Mouse (Mus musculus) erythroblast, embryonic 14.5 days (primary cell): ENCODE data around the gene Chn1. TPM values are rescaled to one million over a fixed set of nuclear protein-coding genes. Genes with fewer than 3 reads are reported as not detected.

ENCODE experiments used
- H3K27me3 ChIP-seq: 2 replicates; pipeline ENCODE4 v1.6.1; 2012; ENCODE audit warnings: inconsistent platforms; ENCODE audit not compliant: control insufficient read depth
- H3K36me3 ChIP-seq: 2 replicates; pipeline ENCODE4 v1.6.1; 2012; ENCODE audit warnings: mild to moderate bottlenecking, inconsistent platforms; ENCODE audit not compliant: control insufficient read depth
- H3K4me1 ChIP-seq: 2 replicates; pipeline ENCODE4 v1.6.1; 2012; ENCODE audit warnings: inconsistent platforms; ENCODE audit not compliant: control insufficient read depth
- H3K4me3 ChIP-seq: replicated peaks from 2 replicates; pipeline ENCODE3; 2012; ENCODE audit warnings: moderate library complexity, mild to moderate bottlenecking, inconsistent platforms
- H3K9me3 ChIP-seq: 2 replicates; pipeline ENCODE4 v1.6.1; 2012; ENCODE audit warnings: low read length, inconsistent platforms, mixed read lengths; ENCODE audit not compliant: control insufficient read depth
- GATA1 ChIP-seq: IDR thresholded peaks from 2 replicates; pipeline ENCODE4 v1.6.1; 2012; ENCODE audit warnings: low read length, inconsistent platforms, mixed read lengths
- TAL1 ChIP-seq: IDR thresholded peaks from 3 replicates; pipeline ENCODE4 v1.6.1; 2012; ENCODE audit warnings: low read length, inconsistent platforms, mixed read lengths
- polyA plus RNA-seq: library from polyadenylated mRNA; stranded (reverse); fragments of >175 nt; gene quantifications from 2 replicates; pipeline ENCODE4 v1.2.3, GENCODE M21; 2012

Chn1 gene
- polyA plus RNA-seq, 1 experiment = 0.07 TPM

DNA sequence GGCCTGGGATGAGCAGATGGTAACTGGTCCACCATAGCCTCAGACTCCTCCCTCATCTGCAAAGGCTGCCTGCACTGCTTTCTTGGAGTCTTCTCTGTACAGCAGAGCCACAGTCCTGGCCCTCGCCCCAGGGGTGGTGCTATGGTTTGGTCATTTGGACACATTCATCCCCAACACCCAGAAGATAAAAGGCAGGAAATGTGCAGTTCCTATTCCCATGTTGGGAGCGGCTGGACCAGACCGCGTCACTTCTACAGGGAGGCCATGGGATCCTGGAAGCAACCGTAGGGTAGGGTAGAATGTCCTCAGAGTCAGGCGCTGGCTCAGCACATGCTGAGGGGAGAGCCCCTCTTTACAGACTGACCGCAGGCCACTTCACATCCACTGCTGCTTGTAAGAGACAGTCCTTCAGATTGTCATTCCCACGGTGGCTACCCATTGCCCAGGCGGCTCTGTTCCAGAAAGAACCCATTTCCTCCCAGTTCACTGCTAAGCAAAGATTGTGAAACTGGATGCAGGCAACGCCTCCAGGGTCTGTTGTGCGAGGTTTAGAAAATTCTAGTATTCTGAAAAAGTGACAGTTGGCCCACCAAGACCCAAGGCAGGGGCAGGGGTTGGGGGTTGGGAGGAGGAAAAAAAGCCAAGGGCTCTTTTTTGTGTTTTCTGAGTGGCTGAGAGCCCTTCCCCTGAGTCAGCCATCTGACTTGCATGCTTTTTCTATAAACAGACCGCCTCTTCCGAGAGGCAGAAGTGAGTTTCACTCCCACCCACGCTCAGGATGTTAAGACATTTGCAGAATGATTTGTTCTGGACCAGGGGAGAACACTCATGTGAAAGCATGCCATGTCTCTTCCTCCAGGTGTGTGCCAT lies 182.7 kb downstream of the Chn1 start:
- peaks cover 5% of the 10 kb centered on the region; the same call in 1 of the 2 replicates for H3K27me3 ChIP-seq
- no peaks in the 10 kb centered on the region for H3K36me3 ChIP-seq
- H3K4me3 ChIP-seq = no peak overlapping the region
- no peaks in the 10 kb centered on the region; the same call in 1 of the 2 replicates for H3K4me1 ChIP-seq
- TF ChIP-seq GATA1 = no peak
- TF ChIP-seq TAL1 = no peak
- H3K9me3 ChIP-seq = no peaks in the 10 kb centered on the region

DNA sequence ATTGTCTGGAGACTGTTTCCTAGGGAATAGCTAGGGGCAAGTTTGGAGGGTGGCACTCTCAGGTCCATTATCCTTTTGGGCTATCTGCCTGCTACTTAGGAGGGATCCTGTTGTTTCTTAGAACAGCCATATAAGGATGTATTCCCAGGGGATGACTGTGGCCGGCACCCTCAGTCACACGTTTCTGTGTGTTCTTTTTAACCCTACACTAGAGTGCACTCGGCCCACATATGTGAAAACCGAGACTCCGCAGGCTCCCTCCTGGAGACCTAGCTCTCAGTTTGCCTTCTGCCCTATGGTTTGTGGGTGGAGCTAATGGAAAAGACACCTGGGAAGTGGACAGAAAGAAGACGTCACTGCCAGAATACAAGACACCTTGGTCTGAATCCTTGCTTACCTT lies 183.9 kb downstream of the Chn1 start:
- Histone ChIP-seq H3K4me3 (no peak overlapping the region), H3K27me3 (peaks cover 8% of the 10 kb centered on the region), H3K9me3 (no peaks in the 10 kb centered on the region), H3K4me1 (no peaks in the 10 kb centered on the region), H3K36me3 (no peaks in the 10 kb centered on the region)
- TF ChIP-seq TAL1 = no peak
- TF ChIP-seq GATA1 = no peak

- TF ChIP-seq GATA1 (no peak), TAL1 (no peak)
- H3K27me3 ChIP-seq = peaks cover 16% of the 10 kb centered on the region
- no peak overlapping the region for H3K4me3 ChIP-seq
- 0 out of 2 replicates have a peak, but pooled peaks cover 2% of the 10 kb centered on the region for H3K4me1 ChIP-seq
- no peaks in the 10 kb centered on the region for H3K36me3 ChIP-seq
- no peaks in the 10 kb centered on the region for H3K9me3 ChIP-seq
Observed at GRCm38 (mm10) chr2:73590106-73590505, 185.0 kb downstream of the Chn1 start.

- no peaks in the 10 kb centered on the region for H3K9me3 ChIP-seq
- no peak for TF ChIP-seq TAL1
- no peak for TF ChIP-seq GATA1
- 0 out of 2 replicates have a peak, but pooled peaks cover 2% of the 10 kb centered on the region for H3K4me1 ChIP-seq
- peaks cover 21% of the 10 kb centered on the region for H3K27me3 ChIP-seq
- H3K36me3 ChIP-seq = no peaks in the 10 kb centered on the region
- no peak overlapping the region for H3K4me3 ChIP-seq
Observed at GRCm38 (mm10) chr2:73588951-73589350, 186.2 kb downstream of the Chn1 start.

GRCm38 (mm10) chr2:73587109-73587506 lies 188.0 kb downstream of the Chn1 start:
- Histone ChIP-seq H3K9me3 (no peaks in the 10 kb centered on the region), H3K4me1 (0 out of 2 replicates have a peak, but pooled peaks cover 2% of the 10 kb centered on the region), H3K36me3 (no peaks in the 10 kb centered on the region), H3K27me3 (peaks cover 26% of the 10 kb centered on the region), H3K4me3 (no peak overlapping the region)
- TF ChIP-seq GATA1 = no peak
- TF ChIP-seq TAL1 = no peak

GRCm38 (mm10) chr2:73586392-73587108 lies 188.6 kb downstream of the Chn1 start:
- TF ChIP-seq GATA1 (no peak), TAL1 (no peak)
- Histone ChIP-seq H3K4me3 (no peak overlapping the region), H3K4me1 (0 out of 2 replicates have a peak, but pooled peaks cover 2% of the 10 kb centered on the region), H3K27me3 (peaks cover 26% of the 10 kb centered on the region), H3K9me3 (no peaks in the 10 kb centered on the region), H3K36me3 (no peaks in the 10 kb centered on the region)

GRCm38 (mm10) chr2:73585347-73585831 lies 189.8 kb downstream of the Chn1 start:
- peak overlapping the region; percentile 8 for H3K4me3 ChIP-seq
- no peak for TF ChIP-seq GATA1
- TF ChIP-seq TAL1 = no peak
- no peaks in the 10 kb centered on the region for H3K36me3 ChIP-seq
- 0 out of 2 replicates have a peak, but pooled peaks cover 2% of the 10 kb centered on the region for H3K4me1 ChIP-seq
- peaks cover 23% of the 10 kb centered on the region for H3K27me3 ChIP-seq
- no peaks in the 10 kb centered on the region for H3K9me3 ChIP-seq

- Histone ChIP-seq H3K36me3 (no peaks in the 10 kb centered on the region), H3K4me3 (peak overlapping the region; percentile 43), H3K27me3 (peaks cover 21% of the 10 kb centered on the region), H3K9me3 (no peaks in the 10 kb centered on the region), H3K4me1 (0 out of 2 replicates have a peak, but pooled peaks cover 2% of the 10 kb centered on the region)
- no peak for TF ChIP-seq TAL1
- TF ChIP-seq GATA1 = no peak
Observed at GRCm38 (mm10) chr2:73584645-73585346, 190.3 kb downstream of the Chn1 start.
